Mouse (Mus musculus) MEL (cell line): ENCODE data around the gene Purb.
A peak's percentile ranks its signal among the peaks of the same experiment; 100 is the strongest.

Experiments
- CHD2 ChIP-seq: IDR thresholded peaks from 2 replicates; pipeline ENCODE4 v1.6.1; 2011; ENCODE audit warnings: low read length, improper control_type of control experiment
- CTCF ChIP-seq, 3 experiments: IDR thresholded peaks in 2 of 3; conservative IDR thresholded peaks in 1 of 3; 2 replicates each; pipeline ENCODE4 v1.5.1; 2011 to 2012; ENCODE audit warnings: low read length in 3 of 3, low read depth in 2 of 3, mild to moderate bottlenecking in 2 of 3, improper control_type of control experiment in 1 of 3, inconsistent platforms in 1 of 3, mixed read lengths in 1 of 3, moderate library complexity in 1 of 3; ENCODE audit not compliant: control insufficient read depth in 1 of 3, insufficient read depth in 1 of 3, poor library complexity in 1 of 3, severe bottlenecking in 1 of 3
- HCFC1 ChIP-seq: IDR thresholded peaks from 2 replicates; pipeline ENCODE4 v1.6.1; 2012; ENCODE audit warnings: low read depth, mild to moderate bottlenecking, inconsistent platforms, low read length, improper control_type of control experiment, moderate library complexity
- MAZ ChIP-seq: IDR thresholded peaks from 2 replicates; pipeline ENCODE4 v1.6.1; 2012; ENCODE audit warnings: low read depth, mild to moderate bottlenecking, inconsistent platforms, low read length, improper control_type of control experiment
- MYB ChIP-seq: IDR thresholded peaks from 2 replicates; pipeline ENCODE4 v1.6.1; 2011; ENCODE audit warnings: mild to moderate bottlenecking, low read depth, low read length, improper control_type of control experiment
- POLR2A ChIP-seq, 2 experiments: IDR thresholded peaks; 2 replicates each; pipeline ENCODE4 v1.6.1; 2011 to 2012; ENCODE audit warnings: low read length in 2 of 2, mild to moderate bottlenecking in 2 of 2, control low read depth in 1 of 2, improper control_type of control experiment in 1 of 2, low read depth in 1 of 2, moderate library complexity in 1 of 2; ENCODE audit not compliant: control insufficient read depth in 1 of 2, insufficient read depth in 1 of 2, poor library complexity in 1 of 2
- POLR2AphosphoS2 ChIP-seq: IDR thresholded peaks from 2 replicates; pipeline ENCODE4 v1.6.1; 2011; ENCODE audit warnings: low read length, improper control_type of control experiment
- SMC3 ChIP-seq: IDR thresholded peaks from 2 replicates; pipeline ENCODE4 v1.6.1; 2011; ENCODE audit warnings: low read depth, low read length, improper control_type of control experiment
- UBTF ChIP-seq: IDR thresholded peaks from 2 replicates; pipeline ENCODE4 v1.6.1; 2012; ENCODE audit warnings: low read depth, mild to moderate bottlenecking, inconsistent platforms, low read length, improper control_type of control experiment, moderate library complexity, borderline replicate concordance; ENCODE audit not compliant: insufficient read depth

DNA sequence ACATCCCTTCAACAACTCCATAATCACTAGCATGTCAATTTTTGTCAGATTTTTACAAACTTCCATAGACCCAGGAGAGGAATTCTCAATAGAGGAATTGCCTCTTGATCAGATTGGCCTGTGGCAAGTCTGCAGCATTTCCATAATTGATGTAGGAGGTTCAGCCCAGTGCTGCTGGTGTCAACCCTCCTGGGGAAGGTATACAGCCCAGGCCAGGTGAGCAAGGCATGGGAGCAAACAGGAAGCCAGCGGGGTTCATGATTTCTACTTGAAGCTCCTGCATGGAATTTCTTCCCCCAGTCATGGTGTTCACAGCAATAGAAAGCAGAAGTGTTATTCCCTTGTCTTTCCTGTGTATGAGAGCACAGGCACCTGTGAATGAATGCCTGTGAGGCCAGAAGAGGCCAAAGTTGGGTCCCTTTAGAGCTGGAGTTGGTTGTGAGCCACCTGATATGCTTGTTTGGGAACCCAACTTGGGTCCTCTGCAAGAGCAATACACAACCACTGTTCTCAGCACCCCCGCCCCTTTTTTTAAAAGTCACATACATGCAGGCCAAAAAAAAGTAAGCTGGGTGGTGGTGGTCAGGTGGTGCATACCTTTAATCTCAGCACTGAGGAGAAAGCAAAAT, 54.9 kb downstream of the Purb start:
- TF ChIP-seq CTCF (IDR thresholded peaks at IDR 0.05 in 2 of 3, conservative IDR thresholded peaks at IDR 0.05 in 1 of 3; ENCODE audit: control insufficient read depth in 1 of 3, insufficient read depth in 1 of 3, low read depth in 2 of 3, low read length in 3 of 3, poor library complexity in 1 of 3, severe bottlenecking in 1 of 3) = no peak
- TF ChIP-seq SMC3 = peak; percentile 3; the same call in 1 of the 2 replicates
- TF ChIP-seq POLR2A (IDR thresholded peaks at IDR 0.05; ENCODE audit: control insufficient read depth in 1 of 2, insufficient read depth in 1 of 2, low read depth in 1 of 2, low read length in 2 of 2, poor library complexity in 1 of 2) = peak in 1 of 2 experiments; percentile 41; a peak in 2 of 4 replicates
- TF ChIP-seq MYB = no peak
- TF ChIP-seq CHD2 = peak; percentile 4; the same call in 1 of the 2 replicates
- TF ChIP-seq POLR2AphosphoS2 = peak; percentile 71
- no peak for TF ChIP-seq HCFC1
- no peak for TF ChIP-seq UBTF
- TF ChIP-seq MAZ = no peak
